10 mouse cellular contexts compared by ENCODE assay signal in the genomic region with DNA sequence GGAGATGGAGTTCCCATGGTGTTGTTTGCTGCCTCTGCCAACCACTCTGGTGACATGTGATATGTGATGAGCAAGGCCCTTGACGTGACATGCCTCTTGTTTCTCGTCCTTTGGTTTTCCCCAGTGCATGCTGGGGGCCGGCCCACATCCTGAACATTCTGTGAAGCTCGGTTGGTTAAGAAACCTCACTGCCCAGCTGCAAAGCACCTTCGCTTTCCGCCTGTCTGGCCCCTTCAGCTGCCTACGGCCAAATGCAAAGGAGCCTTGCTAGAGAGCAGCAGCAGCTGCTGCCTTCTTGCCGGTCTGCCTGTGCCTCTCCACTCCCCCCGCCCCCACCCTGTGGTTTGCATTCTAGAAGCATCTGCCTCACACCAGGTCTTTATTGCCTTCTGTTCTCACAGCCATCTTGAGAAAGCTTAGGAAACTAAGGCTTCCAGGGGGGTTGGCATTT.
DNase-seq lines count a peak whose midpoint lies in the region; ATAC-seq and TF ChIP-seq lines count a peak whose summit lies in the region.
"Had no signal": no experiment of that assay in that cellular context is flagged by ENCODE, and none has a peak within 500 bp of the region (broad histone marks: within the 10 kb centered on the region; RNA-seq: fewer than 3 reads in every experiment).

No protein-coding gene starts in this region.

- H3K9ac ChIP-seq in lung, embryonic 14.5 days = no peak overlapping the region
- no peak overlapping the region for H3K9ac ChIP-seq in lung, postnatal 0 days (replicated peaks; ENCODE audit: low read depth)
- H3K9ac ChIP-seq: midbrain, embryonic 12.5 days had no signal

- H3K4me3 ChIP-seq in lung, embryonic 14.5 days (ENCODE audit: low read depth, low read length) = no peak overlapping the region
- no peak overlapping the region for H3K4me3 ChIP-seq in lung, postnatal 0 days (ENCODE audit: low read depth, low read length)
- H3K4me3 ChIP-seq in bone marrow, adult 2 months (replicated peaks; ENCODE audit: control insufficient read depth, low read depth, low read length) = no peak overlapping the region
- H3K4me3 ChIP-seq: midbrain, embryonic 12.5 days had no signal

- no peaks in the 10 kb centered on the region for H3K36me3 ChIP-seq in lung, embryonic 14.5 days (ENCODE audit: insufficient read depth)
- no peaks in the 10 kb centered on the region for H3K36me3 ChIP-seq in lung, postnatal 0 days (ENCODE audit: insufficient read depth, low read length)
- H3K36me3 ChIP-seq: midbrain, embryonic 12.5 days had no signal

- no peak overlapping the region for H3K27ac ChIP-seq in lung, embryonic 14.5 days (ENCODE audit: low read depth)
- no peak overlapping the region for H3K27ac ChIP-seq in lung, postnatal 0 days (ENCODE audit: low read length)
- H3K27ac ChIP-seq in bone marrow, adult 2 months (ENCODE audit: control insufficient read depth, insufficient read depth, low read depth, low read length, poor library complexity) = peak overlapping the region; percentile 19; the same call in 1 of the 2 replicates
- H3K27ac ChIP-seq: midbrain, embryonic 12.5 days had no signal

- no peaks in the 10 kb centered on the region for H3K9me3 ChIP-seq in lung, embryonic 14.5 days (ENCODE audit: low read depth, low read length)
- no peaks in the 10 kb centered on the region for H3K9me3 ChIP-seq in lung, postnatal 0 days (ENCODE audit: low read length)
- H3K9me3 ChIP-seq: midbrain, embryonic 12.5 days had no signal

- no peak overlapping the region for H3K4me2 ChIP-seq in lung, embryonic 14.5 days
- no peak overlapping the region for H3K4me2 ChIP-seq in lung, postnatal 0 days (replicated peaks; ENCODE audit: low read depth, low read length)
- H3K4me2 ChIP-seq: midbrain, embryonic 12.5 days had no signal

- peaks cover 8% of the 10 kb centered on the region; the same call in 1 of the 2 replicates for H3K4me1 ChIP-seq in lung, embryonic 14.5 days (ENCODE audit: insufficient read depth)
- H3K4me1 ChIP-seq in lung, postnatal 0 days (ENCODE audit: insufficient read depth, low read depth, low read length) = 0 out of 2 replicates have a peak, but pooled peaks cover 2% of the 10 kb centered on the region
- peaks cover 3% of the 10 kb centered on the region; the same call in 1 of the 2 replicates for H3K4me1 ChIP-seq in bone marrow, adult 2 months (ENCODE audit: control insufficient read depth, insufficient read depth, low read length)

- TF ChIP-seq POLR2A in bone marrow, adult 2 months (IDR thresholded peaks at IDR 0.05; ENCODE audit: borderline replicate concordance, control insufficient read depth, low read depth, low read length) = no peak

- TF ChIP-seq EP300 in lung, postnatal 0 days (IDR thresholded peaks at IDR 0.05) = no peak

- ATAC-seq in lung, embryonic 14.5 days (ENCODE audit: insufficient read depth) = peak; percentile 16; the same call in 1 of the 2 replicates
- no peak for ATAC-seq in lung, postnatal 0 days
- ATAC-seq in monocyte, adult 5-6 weeks (replicated peaks; ENCODE audit: insufficient number of reproducible peaks, low FRiP score, low TSS enrichment, poor library complexity, severe bottlenecking) = peak; percentile 38; the same call in 1 of the 2 replicates

- no peak for DNase-seq in lung, embryonic 14.5 days
- no peak for DNase-seq in lung, postnatal 0 days (ENCODE audit: low spot score)
- DNase-seq in thymus, postnatal 25 days = peak; percentile 81
- DNase-seq in ovary, postnatal 36 days (ENCODE audit: low spot score) = no peak
- DNase-seq in layer of hippocampus, adult 11-12 months (ENCODE audit: low spot score) = no peak
- DNase-seq in kidney, postnatal 14 days = no peak
- DNase-seq: kidney, adult 9 months had no signal

- no peaks in the 10 kb centered on the region for H3K27me3 ChIP-seq in lung, embryonic 14.5 days (ENCODE audit: insufficient read depth, low read length)
- H3K27me3 ChIP-seq in lung, postnatal 0 days (replicated peaks; ENCODE audit: insufficient read depth, low read length) = no peaks in the 10 kb centered on the region

- WGBS in lung, embryonic 14.5 days = 46% methylated on average over 9 of the region's 9 CpGs
- 52% methylated on average over 9 of the region's 9 CpGs for WGBS in lung, postnatal 0 days
- 21% methylated on average over 9 of the region's 9 CpGs for WGBS in bone marrow, adult 2 months

- no peak for TF ChIP-seq CTCF in lung, embryonic 14.5 days (IDR thresholded peaks at IDR 0.05; ENCODE audit: low read depth)
- no peak for TF ChIP-seq CTCF in lung, postnatal 0 days (IDR thresholded peaks at IDR 0.05)
- no peak for TF ChIP-seq CTCF in bone marrow, adult 2 months (IDR thresholded peaks at IDR 0.05; ENCODE audit: control insufficient read depth, insufficient read depth, low read length)
